Mouse (Mus musculus): Measurements from ENCODE around the gene Abhd11. TPM values are rescaled to one million over a fixed set of nuclear protein-coding genes. Genes with fewer than 3 reads are reported as not detected.

Gene Abhd11
- total and polyA plus RNA-seq, 2 experiments: 35.9 to 77.6 TPM

GRCm38 (mm10) chr5:135002151-135002550 is 6.8 kb upstream of the Abhd11 start:
- H3K79me2 ChIP-seq (ENCODE audit: control insufficient read depth, insufficient read depth, low read length): no peaks in the 10 kb centered on the region
- no peaks in the 10 kb centered on the region for H3K27me3 ChIP-seq (ENCODE audit: control insufficient read depth, insufficient read depth, low read length)
- H3K9ac ChIP-seq (ENCODE audit: low read depth, low read length): no peak overlapping the region
- H3K4me3 ChIP-seq (ENCODE audit: insufficient read depth, low read depth, low read length): no peak overlapping the region
- peaks cover 6% of the 10 kb centered on the region; the same call in 1 of the 2 replicates for H3K4me1 ChIP-seq (ENCODE audit: control insufficient read depth, insufficient read depth, low read length)
- peak; percentile 100 for DNase-seq (ENCODE audit: extremely low read depth, low read depth, low spot score)
- 18% methylated on average over 5 of the region's 5 CpGs for WGBS
- TF ChIP-seq CTCF (IDR thresholded peaks at IDR 0.05; ENCODE audit: low read depth, low read length) (no peak), POLR2A (IDR thresholded peaks at IDR 0.05; ENCODE audit: extremely low read depth, insufficient read depth, low read length) (no peak)
- H3K36me3 ChIP-seq (ENCODE audit: control insufficient read depth, insufficient read depth, low read length): no peaks in the 10 kb centered on the region
- H3K27ac ChIP-seq (replicated peaks; ENCODE audit: insufficient read depth, low read depth, low read length): peak overlapping the region; percentile 96

- H3K27me3 ChIP-seq (ENCODE audit: control insufficient read depth, insufficient read depth, low read length): no peaks in the 10 kb centered on the region
- TF ChIP-seq POLR2A (IDR thresholded peaks at IDR 0.05; ENCODE audit: extremely low read depth, insufficient read depth, low read length) (no peak), CTCF (IDR thresholded peaks at IDR 0.05; ENCODE audit: low read depth, low read length) (no peak)
- WGBS: 46% methylated on average over 16 of the region's 16 CpGs
- H3K36me3 ChIP-seq (ENCODE audit: control insufficient read depth, insufficient read depth, low read length): no peaks in the 10 kb centered on the region
- peaks cover 8% of the 10 kb centered on the region; the same call in 1 of the 2 replicates for H3K79me2 ChIP-seq (ENCODE audit: control insufficient read depth, insufficient read depth, low read length)
- H3K4me1 ChIP-seq (ENCODE audit: control insufficient read depth, insufficient read depth, low read length): peaks cover 13% of the 10 kb centered on the region
- H3K27ac ChIP-seq (replicated peaks; ENCODE audit: insufficient read depth, low read depth, low read length): peak overlapping the region; percentile 92
- peak; percentile 59 for DNase-seq (ENCODE audit: extremely low read depth, low read depth, low spot score)
- peak overlapping the region; percentile 62 for H3K4me3 ChIP-seq (ENCODE audit: insufficient read depth, low read depth, low read length)
- H3K9ac ChIP-seq (ENCODE audit: low read depth, low read length): peak overlapping the region; percentile 75
These were observed 965 bp upstream of the Abhd11 start for GRCm38 (mm10) chr5:135007802-135008571.

- peaks cover 8% of the 10 kb centered on the region; the same call in 1 of the 2 replicates for H3K79me2 ChIP-seq (ENCODE audit: control insufficient read depth, insufficient read depth, low read length)
- WGBS: under 1% methylated on average over 35 of the region's 37 CpGs
- peaks cover 14% of the 10 kb centered on the region for H3K4me1 ChIP-seq (ENCODE audit: control insufficient read depth, insufficient read depth, low read length)
- H3K27me3 ChIP-seq (ENCODE audit: control insufficient read depth, insufficient read depth, low read length): no peaks in the 10 kb centered on the region
- no peak for TF ChIP-seq POLR2A (IDR thresholded peaks at IDR 0.05; ENCODE audit: extremely low read depth, insufficient read depth, low read length)
- peak overlapping the region; percentile 86 for H3K4me3 ChIP-seq (ENCODE audit: insufficient read depth, low read depth, low read length)
- peak overlapping the region; percentile 94 for H3K27ac ChIP-seq (replicated peaks; ENCODE audit: insufficient read depth, low read depth, low read length)
- H3K9ac ChIP-seq (ENCODE audit: low read depth, low read length): peak overlapping the region; percentile 84
- peak; percentile 85 for DNase-seq (ENCODE audit: extremely low read depth, low read depth, low spot score)
- no peaks in the 10 kb centered on the region for H3K36me3 ChIP-seq (ENCODE audit: control insufficient read depth, insufficient read depth, low read length)
These were observed 803 bp downstream of the Abhd11 start for GRCm38 (mm10) chr5:135009590-135010319.

- Histone ChIP-seq H3K79me2 (ENCODE audit: control insufficient read depth, insufficient read depth, low read length) (peaks cover 8% of the 10 kb centered on the region; the same call in 1 of the 2 replicates), H3K4me3 (ENCODE audit: insufficient read depth, low read depth, low read length) (peak overlapping the region; percentile 86; the same call in 1 of the 2 replicates), H3K4me1 (ENCODE audit: control insufficient read depth, insufficient read depth, low read length) (peaks cover 14% of the 10 kb centered on the region), H3K36me3 (ENCODE audit: control insufficient read depth, insufficient read depth, low read length) (no peaks in the 10 kb centered on the region), H3K27ac (replicated peaks; ENCODE audit: insufficient read depth, low read depth, low read length) (peak overlapping the region; percentile 74), H3K27me3 (ENCODE audit: control insufficient read depth, insufficient read depth, low read length) (no peaks in the 10 kb centered on the region), H3K9ac (ENCODE audit: low read depth, low read length) (peak overlapping the region; percentile 13)
- 42% methylated on average over 7 of the region's 7 CpGs for WGBS
- no peak for DNase-seq (ENCODE audit: extremely low read depth, low read depth, low spot score)
- TF ChIP-seq CTCF (IDR thresholded peaks at IDR 0.05; ENCODE audit: low read depth, low read length): no peak
These were observed 1.4 kb downstream of the Abhd11 start for GRCm38 (mm10) chr5:135010320-135010709.

GRCm38 (mm10) chr5:135010841-135011743 is 2.1 kb downstream of the Abhd11 start:
- TF ChIP-seq CTCF (IDR thresholded peaks at IDR 0.05; ENCODE audit: low read depth, low read length) (no peak), POLR2A (IDR thresholded peaks at IDR 0.05; ENCODE audit: extremely low read depth, insufficient read depth, low read length) (no peak)
- Histone ChIP-seq H3K27me3 (ENCODE audit: control insufficient read depth, insufficient read depth, low read length) (no peaks in the 10 kb centered on the region), H3K9ac (ENCODE audit: low read depth, low read length) (no peak overlapping the region), H3K4me3 (ENCODE audit: insufficient read depth, low read depth, low read length) (no peak overlapping the region), H3K36me3 (ENCODE audit: control insufficient read depth, insufficient read depth, low read length) (no peaks in the 10 kb centered on the region), H3K79me2 (ENCODE audit: control insufficient read depth, insufficient read depth, low read length) (peaks cover 8% of the 10 kb centered on the region; the same call in 1 of the 2 replicates), H3K27ac (replicated peaks; ENCODE audit: insufficient read depth, low read depth, low read length) (no peak overlapping the region), H3K4me1 (ENCODE audit: control insufficient read depth, insufficient read depth, low read length) (peaks cover 19% of the 10 kb centered on the region)
- 89% methylated on average over 25 of the region's 25 CpGs for WGBS
- DNase-seq (ENCODE audit: extremely low read depth, low read depth, low spot score): no peak
